Mouse (Mus musculus): ENCODE measurements around the gene Pga5. TPM values are rescaled to one million over a fixed set of nuclear protein-coding genes. Genes with fewer than 3 reads are reported as not detected.

The Pga5 gene
- total RNA-seq (2021) (not detected), polyA plus RNA-seq (2012; rRNA removed) (not detected in 2 replicates)
- long read RNA-seq: 0 reads

GRCm38 (mm10) chr19:10677915-10678771, at the start of gene Pga5:
TSS of gene Pga5 (minus strand) at chr19:10678071.
- 27% methylated on average over 6 of the region's 6 CpGs for WGBS
- Histone ChIP-seq H3K9ac (ENCODE audit: low read depth, low read length) (no peak within 1 kb of the TSS), H3K27ac (no peak within 1 kb of the TSS), H3K36me3 (ENCODE audit: control insufficient read depth, insufficient read depth, low read length) (no peaks in the 10 kb centered on the region), H3K4me3 (no peak within 1 kb of the TSS), H3K27me3 (ENCODE audit: control insufficient read depth, insufficient read depth, low read length) (no peaks in the 10 kb centered on the region), H3K79me2 (replicated peaks; ENCODE audit: control insufficient read depth, insufficient read depth, low read length) (no peaks in the 10 kb centered on the region), H3K4me1 (ENCODE audit: control insufficient read depth, insufficient read depth, low read length) (no peaks in the 10 kb centered on the region)
- DNase-seq: peak; percentile 73 to 85
- intact Hi-C loops (cut with DNase I): loop anchor here (1.0 kb wide), 1 partner anchor 31 kb away; no protein-coding TSS in a partner anchor
- TF ChIP-seq POLR2A (IDR thresholded peaks at IDR 0.05; ENCODE audit: insufficient read depth, low read depth, low read length) (no peak), CTCF (IDR thresholded peaks at IDR 0.05) (peak; percentile 95), EP300 (IDR thresholded peaks at IDR 0.05; ENCODE audit: insufficient read depth, low read depth, low read length) (peak; percentile 75; the same call in 1 of the 2 replicates)

DNA sequence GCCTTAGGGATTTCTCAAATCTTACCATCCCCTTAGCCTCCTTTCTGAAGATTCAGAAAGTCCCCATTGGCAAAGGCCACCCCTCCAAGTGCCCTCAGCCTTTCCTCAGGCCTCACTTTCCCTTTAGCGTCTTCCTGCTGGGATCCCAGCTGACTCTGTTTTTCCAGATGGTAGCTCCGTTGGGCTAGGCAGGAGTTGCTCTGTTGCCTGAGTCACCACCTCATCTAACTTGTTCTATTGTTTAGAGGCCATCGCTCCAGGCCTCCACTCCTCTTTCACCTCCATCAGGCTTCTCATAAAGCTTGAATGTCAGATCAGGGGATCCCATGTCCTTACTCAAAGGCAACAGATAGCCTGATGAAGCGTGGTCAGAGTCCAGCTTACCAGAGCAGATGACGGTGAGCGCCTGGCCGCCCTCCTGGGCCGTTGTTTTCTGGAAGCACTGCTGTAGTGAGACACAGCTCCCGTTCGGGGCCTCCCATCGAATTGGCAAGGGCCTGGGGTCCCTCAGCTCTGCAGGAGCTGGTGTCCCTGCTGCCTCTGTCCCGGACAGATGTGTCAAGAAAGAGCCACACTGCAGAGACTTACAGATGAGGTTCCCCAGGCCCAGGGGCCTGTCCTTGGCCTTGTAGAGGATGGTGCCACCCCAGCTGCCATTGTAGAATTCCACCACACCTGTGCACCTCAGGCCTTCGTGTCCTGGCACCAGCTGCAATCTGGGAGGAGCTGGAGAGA, 46.9 kb upstream of the Pga5 start:
- no peak for DNase-seq
- intact Hi-C loops (cut with DNase I): no loop called here
- H3K79me2 ChIP-seq (replicated peaks; ENCODE audit: control insufficient read depth, insufficient read depth, low read length): no peaks in the 10 kb centered on the region

GRCm38 (mm10) chr19:10723649-10724048, 45.8 kb upstream of the Pga5 start:
- Histone ChIP-seq H3K36me3 (ENCODE audit: control insufficient read depth, insufficient read depth, low read length) (no peaks in the 10 kb centered on the region), H3K9ac (ENCODE audit: low read depth, low read length) (no peak overlapping the region), H3K79me2 (replicated peaks; ENCODE audit: control insufficient read depth, insufficient read depth, low read length) (no peaks in the 10 kb centered on the region), H3K4me3 (no peak overlapping the region), H3K27ac (no peak overlapping the region), H3K27me3 (ENCODE audit: control insufficient read depth, insufficient read depth, low read length) (no peaks in the 10 kb centered on the region), H3K4me1 (ENCODE audit: control insufficient read depth, insufficient read depth, low read length) (no peaks in the 10 kb centered on the region)
- 73% methylated on average over 5 of the region's 5 CpGs for WGBS
- intact Hi-C loops (cut with DNase I): no loop called here
- no peak for TF ChIP-seq POLR2A (IDR thresholded peaks at IDR 0.05; ENCODE audit: insufficient read depth, low read depth, low read length)
- no peak for TF ChIP-seq CTCF (IDR thresholded peaks at IDR 0.05)
- TF ChIP-seq EP300 (IDR thresholded peaks at IDR 0.05; ENCODE audit: insufficient read depth, low read depth, low read length): no peak
- DNase-seq: no peak

More for the DNA sequence above, 46.9 kb upstream of the Pga5 start:
- no peak for TF ChIP-seq CTCF (IDR thresholded peaks at IDR 0.05)
- no peak for TF ChIP-seq EP300 (IDR thresholded peaks at IDR 0.05; ENCODE audit: insufficient read depth, low read depth, low read length)
- TF ChIP-seq POLR2A (IDR thresholded peaks at IDR 0.05; ENCODE audit: insufficient read depth, low read depth, low read length): no peak
- no peak overlapping the region for H3K4me3 ChIP-seq
- no peaks in the 10 kb centered on the region for H3K27me3 ChIP-seq (ENCODE audit: control insufficient read depth, insufficient read depth, low read length)
- no peak overlapping the region for H3K9ac ChIP-seq (ENCODE audit: low read depth, low read length)
- no peak overlapping the region for H3K27ac ChIP-seq
- 75% methylated on average over 13 of the region's 13 CpGs for WGBS
- no peaks in the 10 kb centered on the region for H3K4me1 ChIP-seq (ENCODE audit: control insufficient read depth, insufficient read depth, low read length)
- H3K36me3 ChIP-seq (ENCODE audit: control insufficient read depth, insufficient read depth, low read length): no peaks in the 10 kb centered on the region

DNA sequence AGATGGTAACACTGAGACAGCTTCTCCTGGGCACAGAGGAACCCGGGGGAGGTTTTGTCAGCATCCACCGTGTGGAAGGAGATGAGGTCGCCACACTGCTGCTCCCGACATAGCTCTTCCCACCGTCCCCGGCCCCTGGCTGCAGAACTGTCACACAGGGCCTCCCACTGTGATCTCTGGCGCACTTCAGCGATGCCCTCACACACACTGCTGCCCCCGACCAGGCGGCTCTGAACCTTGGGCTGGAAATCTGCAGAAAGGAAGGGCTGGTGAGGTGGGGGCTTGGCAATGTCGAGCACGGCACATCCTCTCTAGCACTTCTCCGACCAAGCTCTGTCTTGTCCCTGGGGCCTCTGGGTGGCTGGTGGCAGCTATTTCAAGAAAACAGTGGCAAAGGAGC, 45.2 kb upstream of the Pga5 start:
- H3K4me3 ChIP-seq: no peak overlapping the region
- intact Hi-C loops (cut with DNase I): no loop called here
- no peak overlapping the region for H3K9ac ChIP-seq (ENCODE audit: low read depth, low read length)
- peaks cover 3% of the 10 kb centered on the region; the same call in 1 of the 2 replicates for H3K4me1 ChIP-seq (ENCODE audit: control insufficient read depth, insufficient read depth, low read length)
- no peak overlapping the region for H3K27ac ChIP-seq
- no peaks in the 10 kb centered on the region for H3K36me3 ChIP-seq (ENCODE audit: control insufficient read depth, insufficient read depth, low read length)
- H3K79me2 ChIP-seq (replicated peaks; ENCODE audit: control insufficient read depth, insufficient read depth, low read length): no peaks in the 10 kb centered on the region
- 27% methylated on average over 13 of the region's 13 CpGs for WGBS
- TF ChIP-seq POLR2A (IDR thresholded peaks at IDR 0.05; ENCODE audit: insufficient read depth, low read depth, low read length) (no peak), EP300 (IDR thresholded peaks at IDR 0.05; ENCODE audit: insufficient read depth, low read depth, low read length) (no peak), CTCF (IDR thresholded peaks at IDR 0.05) (no peak)
- no peaks in the 10 kb centered on the region for H3K27me3 ChIP-seq (ENCODE audit: control insufficient read depth, insufficient read depth, low read length)
- no peak for DNase-seq

- no peak for TF ChIP-seq POLR2A (IDR thresholded peaks at IDR 0.05; ENCODE audit: insufficient read depth, low read depth, low read length)
- no peak for TF ChIP-seq CTCF (IDR thresholded peaks at IDR 0.05)
- TF ChIP-seq EP300 (IDR thresholded peaks at IDR 0.05; ENCODE audit: insufficient read depth, low read depth, low read length): no peak
- Histone ChIP-seq H3K27ac (no peak overlapping the region), H3K4me1 (ENCODE audit: control insufficient read depth, insufficient read depth, low read length) (peaks cover 3% of the 10 kb centered on the region; the same call in 1 of the 2 replicates), H3K27me3 (ENCODE audit: control insufficient read depth, insufficient read depth, low read length) (no peaks in the 10 kb centered on the region), H3K4me3 (no peak overlapping the region), H3K79me2 (replicated peaks; ENCODE audit: control insufficient read depth, insufficient read depth, low read length) (no peaks in the 10 kb centered on the region), H3K9ac (ENCODE audit: low read depth, low read length) (no peak overlapping the region), H3K36me3 (ENCODE audit: control insufficient read depth, insufficient read depth, low read length) (no peaks in the 10 kb centered on the region)
- intact Hi-C loops (cut with DNase I): no loop called here
- 49% methylated on average over 5 of the region's 5 CpGs for WGBS
- DNase-seq: no peak
Measured at GRCm38 (mm10) chr19:10721064-10721463, 43.2 kb upstream of the Pga5 start.

All from heart, adult 2 months (tissue).